Mouse (Mus musculus) cerebellum, adult 2 months (tissue): ENCODE results near the gene Pax3.

ENCODE experiments used
- CTCF ChIP-seq: fragments of 200-500 bp; IDR thresholded peaks from 2 replicates; pipeline ENCODE4 v1.5.1; 2011; ENCODE audit warnings: low read depth, mild to moderate bottlenecking, control low read depth, low read length, moderate library complexity, borderline replicate concordance; ENCODE audit not compliant: insufficient read depth
- POLR2A ChIP-seq: fragments of 200-500 bp; IDR thresholded peaks from 2 replicates; pipeline ENCODE4 v1.6.1; 2011; ENCODE audit warnings: low read length, control low read depth, borderline replicate concordance; ENCODE audit not compliant: insufficient read depth

DNA sequence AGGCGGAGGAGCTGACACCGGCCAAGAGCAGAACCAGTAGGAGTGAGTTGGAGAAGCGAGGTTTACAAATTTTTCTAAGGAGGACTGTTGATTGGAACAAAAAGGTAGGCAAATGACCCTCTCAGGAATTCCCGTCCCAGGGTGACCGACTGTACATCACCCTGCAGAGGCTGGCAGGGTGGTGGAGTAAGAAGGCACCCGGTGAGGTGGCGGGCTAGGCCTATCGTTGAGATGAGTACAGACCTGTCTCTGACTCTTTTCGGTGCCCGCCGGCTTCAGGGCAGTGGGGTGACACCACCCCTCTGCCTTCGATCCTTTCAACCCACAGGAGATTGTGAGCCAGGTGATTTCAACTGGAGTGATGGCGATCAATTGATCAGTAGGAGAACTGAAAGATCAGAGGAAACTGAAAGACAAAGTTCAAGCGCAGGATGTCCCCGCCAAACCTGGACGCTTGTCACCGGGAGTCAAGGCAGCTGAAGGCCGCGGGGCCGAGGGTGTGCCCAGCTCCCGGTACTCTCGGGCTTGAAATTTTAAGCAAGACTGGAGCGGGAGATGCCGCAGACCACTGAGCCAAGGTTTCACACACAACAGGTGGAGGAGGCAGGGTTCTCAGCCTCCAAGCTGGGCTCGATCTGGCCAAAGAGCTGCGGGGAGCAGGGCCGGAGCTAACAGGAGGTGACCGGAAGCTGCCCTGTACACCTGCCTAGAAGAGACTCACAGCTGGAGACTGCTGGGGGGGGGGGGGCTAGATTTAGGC lies 4.5 kb upstream of the Pax3 start:
- TF ChIP-seq CTCF: no peak
- TF ChIP-seq POLR2A: no peak
